Mouse (Mus musculus): ENCODE results near the gene Gjc1. TPM values are rescaled to one million over a fixed set of nuclear protein-coding genes. Genes with fewer than 3 reads are reported as not detected.

The Gjc1 gene
- total RNA-seq (2021), result 1 to 10 TPM; 6.0 to 7.5 TPM

- peak; percentile 32 to 48 for DNase-seq (ENCODE audit: low spot score in 2 of 2)
- intact Hi-C loops (cut with DNase I), result loop anchor here (5.0 kb wide), 1 partner anchor 42 kb away; no protein-coding TSS in a partner anchor
Measured at GRCm38 (mm10) chr11:102819021-102819782, at the start of gene Gjc1. Gene Gjc1, minus strand, starts transcription at chr11:102819700.

- intact Hi-C loops (cut with DNase I), result loop anchor here (2.0 to 5.0 kb wide), 2 partner anchors 89 to 127 kb away; no protein-coding TSS in a partner anchor
- peak in 1 of 2 experiments; percentile 43 for DNase-seq (ENCODE audit: low spot score in 2 of 2)
Measured at GRCm38 (mm10) chr11:102864272-102864671, 44.8 kb upstream of the Gjc1 start.

GRCm38 (mm10) chr11:102859933-102860332 is 40.4 kb upstream of the Gjc1 start:
- peak; percentile 34 to 56 for DNase-seq (ENCODE audit: low spot score in 2 of 2)
- intact Hi-C loops (cut with DNase I), result loop anchor here (5.0 kb wide), 1 partner anchor 123 kb away; no protein-coding TSS in a partner anchor

GRCm38 (mm10) chr11:102858951-102859350 is 39.5 kb upstream of the Gjc1 start:
- intact Hi-C loops (cut with DNase I), result no loop called here

GRCm38 (mm10) chr11:102855941-102856340 is 36.4 kb upstream of the Gjc1 start:
- intact Hi-C loops (cut with DNase I), result no loop called here
- DNase-seq (ENCODE audit: low spot score in 2 of 2), result no peak

More at GRCm38 (mm10) chr11:102858951-102859350, 39.5 kb upstream of the Gjc1 start:
- no peak for DNase-seq (ENCODE audit: low spot score in 2 of 2)

- intact Hi-C loops (cut with DNase I), result no loop called here
- no peak for DNase-seq (ENCODE audit: low spot score in 2 of 2)
Measured at GRCm38 (mm10) chr11:102853760-102854159, 34.3 kb upstream of the Gjc1 start.

GRCm38 (mm10) chr11:102851883-102852282 is 32.4 kb upstream of the Gjc1 start:
- DNase-seq (ENCODE audit: low spot score in 2 of 2), result no peak
- intact Hi-C loops (cut with DNase I), result no loop called here

GRCm38 (mm10) chr11:102845926-102846325 is 26.4 kb upstream of the Gjc1 start:
- intact Hi-C loops (cut with DNase I), result no loop called here
- DNase-seq (ENCODE audit: low spot score in 2 of 2), result no peak

- DNase-seq (ENCODE audit: low spot score in 2 of 2), result no peak
- intact Hi-C loops (cut with DNase I), result no loop called here
Measured at GRCm38 (mm10) chr11:102838616-102839150, 19.2 kb upstream of the Gjc1 start.

- no peak for DNase-seq (ENCODE audit: low spot score in 2 of 2)
Measured at GRCm38 (mm10) chr11:102838126-102838525, 18.6 kb upstream of the Gjc1 start.

GRCm38 (mm10) chr11:102837385-102837784 is 17.9 kb upstream of the Gjc1 start:
- DNase-seq (ENCODE audit: low spot score in 2 of 2), result no peak
- intact Hi-C loops (cut with DNase I), result no loop called here

More at GRCm38 (mm10) chr11:102838126-102838525, 18.6 kb upstream of the Gjc1 start:
- intact Hi-C loops (cut with DNase I), result no loop called here

GRCm38 (mm10) chr11:102836146-102836545 is 16.6 kb upstream of the Gjc1 start:
- intact Hi-C loops (cut with DNase I), result no loop called here

GRCm38 (mm10) chr11:102835549-102835948 is 16.0 kb upstream of the Gjc1 start, which contains the start of gene Higd1b:
Gene Higd1b, plus strand, starts transcription at chr11:102835849.
- intact Hi-C loops (cut with DNase I), result no loop called here
- DNase-seq (ENCODE audit: low spot score in 2 of 2), result no peak

More at GRCm38 (mm10) chr11:102836146-102836545, 16.6 kb upstream of the Gjc1 start:
- no peak for DNase-seq (ENCODE audit: low spot score in 2 of 2)

GRCm38 (mm10) chr11:102834219-102834618 is 14.7 kb upstream of the Gjc1 start:
- intact Hi-C loops (cut with DNase I), result no loop called here
- no peak for DNase-seq (ENCODE audit: low spot score in 2 of 2)

- no peak for DNase-seq (ENCODE audit: low spot score in 2 of 2)
- intact Hi-C loops (cut with DNase I), result no loop called here
Measured at GRCm38 (mm10) chr11:102832700-102833297, 13.3 kb upstream of the Gjc1 start.

GRCm38 (mm10) chr11:102830276-102830675 is 10.8 kb upstream of the Gjc1 start:
- intact Hi-C loops (cut with DNase I), result no loop called here

GRCm38 (mm10) chr11:102827097-102827496 is 7.6 kb upstream of the Gjc1 start:
- intact Hi-C loops (cut with DNase I), result no loop called here
- no peak for DNase-seq (ENCODE audit: low spot score in 2 of 2)

More at GRCm38 (mm10) chr11:102830276-102830675, 10.8 kb upstream of the Gjc1 start:
- no peak for DNase-seq (ENCODE audit: low spot score in 2 of 2)

GRCm38 (mm10) chr11:102826476-102826875 is 7.0 kb upstream of the Gjc1 start:
- intact Hi-C loops (cut with DNase I), result no loop called here
- DNase-seq (ENCODE audit: low spot score in 2 of 2), result no peak

- no peak for DNase-seq (ENCODE audit: low spot score in 2 of 2)
- intact Hi-C loops (cut with DNase I), result no loop called here
Measured at GRCm38 (mm10) chr11:102821231-102821630, 1.7 kb upstream of the Gjc1 start.

GRCm38 (mm10) chr11:102820432-102820831 is 932 bp upstream of the Gjc1 start:
- intact Hi-C loops (cut with DNase I), result no loop called here

More at GRCm38 (mm10) chr11:102820432-102820831, 932 bp upstream of the Gjc1 start:
- DNase-seq (ENCODE audit: low spot score in 2 of 2), result no peak
